Mouse (Mus musculus) MEL (cell line): ENCODE measurements around the gene Crk. TPM values are rescaled to one million over a fixed set of nuclear protein-coding genes. Genes with fewer than 3 reads are reported as not detected.

Experiments used
- DNase-seq: peaks from one replicate; pipeline ENCODE4 v3.0.0; 2011; ENCODE audit warnings: low read depth, low spot score
- H3K27ac ChIP-seq: 2 replicates; pipeline ENCODE4 v1.5.1; 2012; ENCODE audit warnings: low read depth, mild to moderate bottlenecking, control low read depth, low read length, moderate library complexity; ENCODE audit not compliant: control insufficient read depth
- H3K27me3 ChIP-seq, 2 experiments: fragments of 150-350 bp in 1 of 2; sonication (generic) in 1 of 2; 2 replicates each; pipeline ENCODE4 v1.6.1; 2012; ENCODE audit warnings: low read length in 2 of 2, mild to moderate bottlenecking in 2 of 2, improper control_type of control experiment in 1 of 2, moderate library complexity in 1 of 2; ENCODE audit not compliant: insufficient read depth in 2 of 2, control insufficient read depth in 1 of 2
- H3K36me3 ChIP-seq, 2 experiments: 2 replicates each; pipeline ENCODE4 v1.6.1; 2012 to 2014; ENCODE audit warnings: low read length in 2 of 2, improper control_type of control experiment in 1 of 2, inconsistent platforms in 1 of 2, mild to moderate bottlenecking in 1 of 2; ENCODE audit not compliant: insufficient read depth in 2 of 2, control insufficient read depth in 1 of 2
- H3K4me1 ChIP-seq, 2 experiments: fragments of 150-350 bp in 1 of 2; sonication (generic) in 1 of 2; 2 replicates each; pipeline ENCODE4 v1.6.1; 2012; ENCODE audit warnings: low read length in 2 of 2, improper control_type of control experiment in 1 of 2, mild to moderate bottlenecking in 1 of 2; ENCODE audit not compliant: insufficient read depth in 2 of 2, control insufficient read depth in 1 of 2
- H3K4me3 ChIP-seq, 2 experiments: fragments of 150-350 bp in 1 of 2; sonication (generic) in 1 of 2; 2 replicates each; pipeline ENCODE4 v1.5.1; 2012; ENCODE audit warnings: low read depth in 2 of 2, low read length in 2 of 2, mild to moderate bottlenecking in 2 of 2, moderate library complexity in 2 of 2, control low read depth in 1 of 2, improper control_type of control experiment in 1 of 2; ENCODE audit not compliant: control insufficient read depth in 1 of 2, insufficient read depth in 1 of 2
- H3K79me2 ChIP-seq: 2 replicates; pipeline ENCODE4 v1.6.1; 2012; ENCODE audit warnings: mild to moderate bottlenecking, low read length, moderate library complexity; ENCODE audit not compliant: control insufficient read depth, poor library complexity, insufficient read depth
- H3K9ac ChIP-seq: 2 replicates; pipeline ENCODE4 v1.6.1; 2012; ENCODE audit warnings: low read depth, mild to moderate bottlenecking, control low read depth, low read length, moderate library complexity; ENCODE audit not compliant: control insufficient read depth, poor library complexity, severe bottlenecking
- H3K9me3 ChIP-seq: fragments of 150-350 bp; sonication (generic); replicated peaks from 2 replicates; pipeline ENCODE4 v1.6.1; 2012; ENCODE audit warnings: mild to moderate bottlenecking, low read length, improper control_type of control experiment, moderate library complexity; ENCODE audit not compliant: insufficient read depth
- BHLHE40 ChIP-seq: IDR thresholded peaks from 2 replicates; pipeline ENCODE4 v1.6.1; 2012; ENCODE audit warnings: low read depth, mild to moderate bottlenecking, inconsistent platforms, low read length, improper control_type of control experiment, borderline replicate concordance
- CHD1 ChIP-seq: IDR thresholded peaks from 2 replicates; pipeline ENCODE4 v1.6.1; 2012; ENCODE audit warnings: low read depth, mild to moderate bottlenecking, inconsistent platforms, low read length, improper control_type of control experiment
- CHD2 ChIP-seq: IDR thresholded peaks from 2 replicates; pipeline ENCODE4 v1.6.1; 2011; ENCODE audit warnings: low read length, improper control_type of control experiment
- CTCF ChIP-seq, 3 experiments: IDR thresholded peaks in 2 of 3; conservative IDR thresholded peaks in 1 of 3; 2 replicates each; pipeline ENCODE4 v1.5.1; 2011 to 2012; ENCODE audit warnings: low read length in 3 of 3, low read depth in 2 of 3, mild to moderate bottlenecking in 2 of 3, improper control_type of control experiment in 1 of 3, inconsistent platforms in 1 of 3, mixed read lengths in 1 of 3, moderate library complexity in 1 of 3; ENCODE audit not compliant: control insufficient read depth in 1 of 3, insufficient read depth in 1 of 3, poor library complexity in 1 of 3, severe bottlenecking in 1 of 3
- E2F4 ChIP-seq: IDR thresholded peaks from 2 replicates; pipeline ENCODE4 v1.6.1; 2011; ENCODE audit warnings: low read depth, low read length, improper control_type of control experiment, borderline replicate concordance
- ELF1 ChIP-seq: IDR thresholded peaks from 2 replicates; pipeline ENCODE4 v1.6.1; 2014; ENCODE audit warnings: low read depth, mild to moderate bottlenecking, inconsistent platforms, low read length, improper control_type of control experiment, moderate library complexity
- EP300 ChIP-seq, 2 experiments: IDR thresholded peaks; 2 replicates each; pipeline ENCODE4 v1.6.1; 2011; ENCODE audit warnings: improper control_type of control experiment in 2 of 2, low read length in 2 of 2, low read depth in 1 of 2, mild to moderate bottlenecking in 1 of 2
- ETS1 ChIP-seq: IDR thresholded peaks from 2 replicates; pipeline ENCODE4 v1.6.1; 2012; ENCODE audit warnings: low read depth, mild to moderate bottlenecking, inconsistent platforms, low read length, improper control_type of control experiment, moderate library complexity
- GABPA ChIP-seq: IDR thresholded peaks from 2 replicates; pipeline ENCODE4 v1.6.1; 2012; ENCODE audit warnings: low read depth, mild to moderate bottlenecking, inconsistent platforms, low read length, improper control_type of control experiment, moderate library complexity
- GATA1 ChIP-seq: IDR thresholded peaks from 2 replicates; pipeline ENCODE4 v1.6.1; 2011; ENCODE audit warnings: low read depth, low read length, improper control_type of control experiment
- HCFC1 ChIP-seq: IDR thresholded peaks from 2 replicates; pipeline ENCODE4 v1.6.1; 2012; ENCODE audit warnings: low read depth, mild to moderate bottlenecking, inconsistent platforms, low read length, improper control_type of control experiment, moderate library complexity
- JUND ChIP-seq: IDR thresholded peaks from 2 replicates; pipeline ENCODE4 v1.6.1; 2011; ENCODE audit warnings: low read depth, mild to moderate bottlenecking, improper control_type of control experiment, low read length
- KAT2A ChIP-seq: conservative IDR thresholded peaks from 2 replicates; pipeline ENCODE4 v1.6.1; 2012; ENCODE audit warnings: low read depth, low read length, improper control_type of control experiment, inconsistent platforms
- MAFK ChIP-seq: IDR thresholded peaks from 2 replicates; pipeline ENCODE4 v1.6.1; 2011; ENCODE audit warnings: low read depth, mild to moderate bottlenecking, low read length, improper control_type of control experiment, borderline replicate concordance
- MAZ ChIP-seq: IDR thresholded peaks from 2 replicates; pipeline ENCODE4 v1.6.1; 2012; ENCODE audit warnings: low read depth, mild to moderate bottlenecking, inconsistent platforms, low read length, improper control_type of control experiment
- MEF2A ChIP-seq: IDR thresholded peaks from 2 replicates; pipeline ENCODE4 v1.6.1; 2014; ENCODE audit warnings: low read depth, mild to moderate bottlenecking, inconsistent platforms, low read length, improper control_type of control experiment; ENCODE audit not compliant: poor library complexity, insufficient replicate concordance, severe bottlenecking; ENCODE audit errors: extremely low read depth
- MXI1 ChIP-seq: IDR thresholded peaks from 2 replicates; pipeline ENCODE4 v1.6.1; 2011; ENCODE audit warnings: mild to moderate bottlenecking, low read depth, low read length, improper control_type of control experiment
- MYB ChIP-seq: IDR thresholded peaks from 2 replicates; pipeline ENCODE4 v1.6.1; 2011; ENCODE audit warnings: mild to moderate bottlenecking, low read depth, low read length, improper control_type of control experiment
- MYC ChIP-seq: IDR thresholded peaks from 2 replicates; pipeline ENCODE4 v1.6.1; 2011; ENCODE audit warnings: low read depth, mild to moderate bottlenecking, low read length, improper control_type of control experiment, moderate library complexity
- NELFE ChIP-seq: IDR thresholded peaks from 2 replicates; pipeline ENCODE4 v1.6.1; 2011; ENCODE audit warnings: low read depth, low read length, improper control_type of control experiment
- NRF1 ChIP-seq: IDR thresholded peaks from 2 replicates; pipeline ENCODE4 v1.6.1; 2014; ENCODE audit warnings: low read depth, mild to moderate bottlenecking, inconsistent platforms, low read length, improper control_type of control experiment, moderate library complexity; ENCODE audit not compliant: poor library complexity, insufficient read depth, severe bottlenecking
- POLR2A ChIP-seq, 2 experiments: IDR thresholded peaks; 2 replicates each; pipeline ENCODE4 v1.6.1; 2011 to 2012; ENCODE audit warnings: low read length in 2 of 2, mild to moderate bottlenecking in 2 of 2, control low read depth in 1 of 2, improper control_type of control experiment in 1 of 2, low read depth in 1 of 2, moderate library complexity in 1 of 2; ENCODE audit not compliant: control insufficient read depth in 1 of 2, insufficient read depth in 1 of 2, poor library complexity in 1 of 2
- POLR2AphosphoS2 ChIP-seq: IDR thresholded peaks from 2 replicates; pipeline ENCODE4 v1.6.1; 2011; ENCODE audit warnings: low read length, improper control_type of control experiment
- POLR2AphosphoS5 ChIP-seq: IDR thresholded peaks from 2 replicates; pipeline ENCODE4 v1.6.1; 2012; ENCODE audit warnings: low read depth, borderline replicate concordance, mild to moderate bottlenecking, inconsistent platforms, low read length, moderate library complexity, mixed read lengths
- RAD21 ChIP-seq: IDR thresholded peaks from 2 replicates; pipeline ENCODE4 v1.6.1; 2011; ENCODE audit warnings: mild to moderate bottlenecking, low read depth, low read length, improper control_type of control experiment
- RCOR1 ChIP-seq: IDR thresholded peaks from 2 replicates; pipeline ENCODE4 v1.6.1; 2012; ENCODE audit warnings: low read depth, mild to moderate bottlenecking, inconsistent platforms, low read length, improper control_type of control experiment
- SIN3A ChIP-seq: IDR thresholded peaks from 2 replicates; pipeline ENCODE4 v1.6.1; 2012; ENCODE audit warnings: low read length, improper control_type of control experiment, inconsistent platforms
- SMC3 ChIP-seq: IDR thresholded peaks from 2 replicates; pipeline ENCODE4 v1.6.1; 2011; ENCODE audit warnings: low read depth, low read length, improper control_type of control experiment
- TAL1 ChIP-seq: IDR thresholded peaks from 2 replicates; pipeline ENCODE4 v1.6.1; 2012; ENCODE audit warnings: mild to moderate bottlenecking, inconsistent platforms, low read length, moderate library complexity, mixed read lengths
- TBP ChIP-seq: IDR thresholded peaks from 2 replicates; pipeline ENCODE4 v1.8.0; 2011; ENCODE audit warnings: low read depth, low read length, improper control_type of control experiment
- TCF12 ChIP-seq: IDR thresholded peaks from 2 replicates; pipeline ENCODE4 v1.6.1; 2014; ENCODE audit warnings: low read depth, mild to moderate bottlenecking, inconsistent platforms, low read length, improper control_type of control experiment, moderate library complexity
- UBTF ChIP-seq: IDR thresholded peaks from 2 replicates; pipeline ENCODE4 v1.6.1; 2012; ENCODE audit warnings: low read depth, mild to moderate bottlenecking, inconsistent platforms, low read length, improper control_type of control experiment, moderate library complexity, borderline replicate concordance; ENCODE audit not compliant: insufficient read depth
- USF1 ChIP-seq: IDR thresholded peaks from 2 replicates; pipeline ENCODE4 v1.6.1; 2014; ENCODE audit warnings: low read depth, mild to moderate bottlenecking, inconsistent platforms, low read length, improper control_type of control experiment, moderate library complexity
- USF2 ChIP-seq, 2 experiments: IDR thresholded peaks; 2 replicates each; pipeline ENCODE4 v1.6.1; 2011 to 2012; ENCODE audit warnings: improper control_type of control experiment in 2 of 2, low read length in 2 of 2, borderline replicate concordance in 1 of 2, inconsistent platforms in 1 of 2, low read depth in 1 of 2, mild to moderate bottlenecking in 1 of 2; ENCODE audit not compliant: insufficient read depth in 1 of 2
- ZC3H11A ChIP-seq: IDR thresholded peaks from 2 replicates; pipeline ENCODE4 v1.6.1; 2012; ENCODE audit warnings: low read depth, mild to moderate bottlenecking, inconsistent platforms, low read length, improper control_type of control experiment
- ZKSCAN1 ChIP-seq: IDR thresholded peaks from 2 replicates; pipeline ENCODE4 v1.6.1; 2012; ENCODE audit warnings: low read depth, mild to moderate bottlenecking, inconsistent platforms, low read length, improper control_type of control experiment, moderate library complexity
- ZMIZ1 ChIP-seq: IDR thresholded peaks from 2 replicates; pipeline ENCODE4 v1.6.1; 2012; ENCODE audit warnings: low read depth, mild to moderate bottlenecking, inconsistent platforms, low read length, improper control_type of control experiment, moderate library complexity
- ZNF384 ChIP-seq: IDR thresholded peaks from 2 replicates; pipeline ENCODE4 v1.6.1; 2012; ENCODE audit warnings: low read depth, mild to moderate bottlenecking, inconsistent platforms, low read length, improper control_type of control experiment
- polyA plus RNA-seq, 2 experiments: library from polyadenylated mRNA; stranded (reverse) in 1 of 2; unstranded in 1 of 2; fragments of >175 nt in 1 of 2; fragments of >200 nt in 1 of 2; gene quantifications; 2 replicates each; pipeline versions ENCODE4 v1.2.1 to v1.2.4; 2012; ENCODE audit warnings: low replicate concordance in 2 of 2, low read depth in 1 of 2; ENCODE audit not compliant: insufficient read length in 2 of 2, insufficient read depth in 1 of 2, missing spikeins in 1 of 2
- total RNA-seq: library from RNA; depleted of rRNA; stranded (reverse); fragments of 300-350 nt; gene quantifications from 2 replicates; pipeline ENCODE4 v1.2.3, GENCODE M21; 2012

Crk gene
- total and polyA plus RNA-seq, 3 experiments: 33.8 to 68.0 (median 66.2) TPM

- Histone ChIP-seq H3K27ac (peak overlapping the region; percentile 58), H3K79me2 (peaks cover 90% of the 10 kb centered on the region), H3K9me3 (no peaks in the 10 kb centered on the region), H3K4me1 (peaks cover 41 to 45% of the 10 kb centered on the region in 2 experiments), H3K27me3 (no peaks in the 10 kb centered on the region), H3K9ac (peak overlapping the region; percentile 4; the same call in 1 of the 2 replicates), H3K4me3 (no peak overlapping the region), H3K36me3 (peaks cover 33 to 83% of the 10 kb centered on the region in 2 experiments)
- DNase-seq: peak; percentile 64
- TF ChIP-seq SIN3A: peak; percentile 93
- TF ChIP-seq RCOR1: peak; percentile 81
- no peak for TF ChIP-seq SMC3
- TF ChIP-seq CTCF (IDR thresholded peaks at IDR 0.05 in 2 of 3, conservative IDR thresholded peaks at IDR 0.05 in 1 of 3; ENCODE audit: control insufficient read depth in 1 of 3, insufficient read depth in 1 of 3, low read depth in 2 of 3, low read length in 3 of 3, poor library complexity in 1 of 3, severe bottlenecking in 1 of 3): no peak
- no peak for TF ChIP-seq NELFE
- TF ChIP-seq MYB: no peak
- no peak for TF ChIP-seq POLR2AphosphoS2
- TF ChIP-seq TAL1: no peak
- peak in 1 of 2 experiments; percentile 64; a peak in 1 of 4 replicates for TF ChIP-seq USF2 (IDR thresholded peaks at IDR 0.05; ENCODE audit: borderline replicate concordance in 1 of 2, insufficient read depth in 1 of 2, low read depth in 1 of 2, low read length in 2 of 2)
- TF ChIP-seq ZNF384: peak; percentile 98
- no peak for TF ChIP-seq JUND
- no peak for TF ChIP-seq MAFK
- no peak for TF ChIP-seq MYC
- TF ChIP-seq ZKSCAN1: no peak; the same call in 1 of the 2 replicates
- TF ChIP-seq GABPA: no peak
- no peak for TF ChIP-seq E2F4
- TF ChIP-seq HCFC1: 0 out of 2 replicates have a peak, but pooled peaks have one; percentile 34
- TF ChIP-seq MAZ: no peak
- peak; percentile 72 to 82 for TF ChIP-seq EP300 (IDR thresholded peaks at IDR 0.05; ENCODE audit: low read depth in 1 of 2, low read length in 2 of 2)
- no peak for TF ChIP-seq POLR2A (IDR thresholded peaks at IDR 0.05; ENCODE audit: control insufficient read depth in 1 of 2, insufficient read depth in 1 of 2, low read depth in 1 of 2, low read length in 2 of 2, poor library complexity in 1 of 2)
- no peak for TF ChIP-seq CHD2
- peak; percentile 93 for TF ChIP-seq ETS1
- no peak for TF ChIP-seq ZC3H11A
- no peak for TF ChIP-seq TBP
- TF ChIP-seq CHD1: no peak
- TF ChIP-seq MXI1: peak; percentile 79
- peak; percentile 93 for TF ChIP-seq USF1
- peak; percentile 73 for TF ChIP-seq TCF12
- peak; percentile 94 for TF ChIP-seq GATA1
- TF ChIP-seq ZMIZ1: no peak
- TF ChIP-seq UBTF: no peak
- TF ChIP-seq BHLHE40: peak; percentile 97
- no peak for TF ChIP-seq MEF2A
- no peak for TF ChIP-seq POLR2AphosphoS5
- no peak; the same call in 1 of the 2 replicates for TF ChIP-seq KAT2A
- TF ChIP-seq NRF1: 0 out of 2 replicates have a peak, but pooled peaks have one; percentile 31
- TF ChIP-seq RAD21: no peak
- no peak for TF ChIP-seq ELF1
Observed at GRCm38 (mm10) chr11:75741615-75742014, 62.6 kb downstream of the Crk start.
